Mouse (Mus musculus): ENCODE data around the gene Cdh23.

- no peak for TF ChIP-seq EP300 (IDR thresholded peaks at IDR 0.05; ENCODE audit: low read depth)
- TF ChIP-seq CTCF (IDR thresholded peaks at IDR 0.05; ENCODE audit: low read depth): no peak
These were observed 432.9 kb downstream of the Cdh23 start for GRCm38 (mm10) chr10:60263351-60263750.

Data from heart, postnatal 0 days (tissue).